Mouse (Mus musculus): ENCODE measurements at regions not wholly inside any gene's neighbourhood (a gene's known extent, or its start where the extent isn't known, plus 50 kb on each side); places are given as distances from the start of the nearest gene placed in this dataset.
"Not testable (repeated sequence)": the region's sequence is repeated elsewhere in the genome, so short reads cannot be mapped to it uniquely, and the experiment has no call there.

- DNase-seq (ENCODE audit: inconsistent age in 2 of 2, low spot score in 1 of 2): no peak
Observed at GRCm38 (mm10) chr1:5220668-5221408, 413.1 kb downstream of the Gm37988 start.

DNA sequence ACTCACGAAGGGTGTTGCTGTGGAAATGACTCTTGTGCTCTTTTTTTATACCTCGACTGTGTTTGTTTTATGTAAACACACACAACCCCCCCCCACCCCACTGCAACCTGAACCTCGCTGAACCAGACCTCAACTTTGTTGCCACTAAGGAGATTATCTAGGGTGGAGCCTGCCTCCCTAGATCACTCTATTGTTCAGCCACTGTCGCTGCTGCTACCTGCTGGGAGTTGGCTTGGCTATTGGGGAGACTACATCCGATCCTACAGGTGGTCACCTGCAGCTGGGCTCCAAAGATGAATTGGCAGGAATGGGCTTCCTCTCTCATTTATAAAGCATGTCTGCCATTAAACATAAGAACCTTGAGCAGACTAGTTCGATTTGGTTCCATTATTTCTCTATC is 420.2 kb downstream of the Gm37988 start:
- DNase-seq (ENCODE audit: inconsistent age in 2 of 2, low spot score in 1 of 2): no peak

DNA sequence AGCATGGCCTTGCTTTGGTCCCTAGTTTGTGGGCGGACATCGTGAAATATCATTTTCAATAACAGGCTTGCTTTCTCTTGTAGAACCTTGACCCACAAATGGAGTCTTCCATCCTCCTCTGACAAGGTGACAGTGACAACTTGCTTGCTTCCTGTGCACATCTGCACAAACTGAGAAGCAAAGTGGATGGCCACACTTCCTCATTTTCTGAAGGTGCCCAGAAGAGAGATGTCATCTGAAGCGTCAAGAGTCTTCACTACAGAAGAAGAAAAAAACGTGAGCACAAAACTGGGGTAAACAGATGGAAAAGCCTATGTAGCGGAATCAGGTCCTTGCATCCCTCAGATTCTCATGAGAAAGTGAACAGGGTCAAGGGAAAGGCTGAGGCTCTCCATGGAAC is 423.5 kb downstream of the Gm37988 start:
- peak in 1 of 2 experiments; percentile 34 for DNase-seq (ENCODE audit: inconsistent age in 2 of 2, low spot score in 1 of 2)

DNA sequence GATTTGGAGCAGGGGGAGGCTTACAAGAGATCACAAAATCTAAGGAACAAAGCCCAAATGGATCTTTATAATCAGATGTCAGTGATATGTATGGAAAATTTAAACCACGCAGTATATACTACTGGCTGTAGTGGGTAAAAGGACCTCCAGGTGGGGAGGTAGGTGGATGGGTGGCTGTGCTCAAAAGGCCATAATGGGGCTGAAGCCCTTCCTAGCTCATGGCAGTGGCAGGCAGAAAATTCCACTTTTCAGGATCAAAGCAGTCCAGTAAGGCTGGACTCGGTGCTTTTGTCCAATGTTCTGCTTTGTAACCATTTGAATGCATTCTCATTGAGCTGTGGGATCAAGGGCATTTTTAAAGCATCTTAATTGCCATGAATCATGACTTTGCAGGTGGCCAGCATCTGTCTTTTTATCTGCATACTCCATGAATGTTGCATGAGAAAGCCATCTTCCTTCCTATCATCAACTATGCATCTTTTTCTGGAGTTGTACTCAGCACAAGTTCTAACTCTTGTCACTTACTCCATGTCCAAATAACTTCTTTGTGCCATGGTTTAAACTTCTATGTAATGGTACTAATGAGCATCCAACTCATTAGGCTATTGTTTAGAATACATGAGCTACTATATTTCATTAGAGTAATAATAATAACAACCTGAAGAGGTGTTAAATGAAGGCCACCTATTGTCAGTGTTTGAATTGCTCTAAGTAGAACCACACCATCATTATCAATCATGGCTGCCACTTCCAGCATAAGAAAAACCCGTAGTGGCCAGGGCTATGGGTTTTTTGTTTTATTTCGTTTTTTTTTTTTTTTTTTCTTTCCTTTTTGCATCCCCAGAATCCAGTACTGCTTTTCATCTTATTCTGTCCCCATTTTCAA is 424.5 kb downstream of the Gm37988 start:
- no peak for DNase-seq (ENCODE audit: inconsistent age in 2 of 2, low spot score in 1 of 2)

- no peak for DNase-seq (ENCODE audit: inconsistent age in 2 of 2, low spot score in 1 of 2)
Observed at GRCm38 (mm10) chr1:5232847-5233245, 425.2 kb downstream of the Gm37988 start.

- DNase-seq (ENCODE audit: inconsistent age in 2 of 2, low spot score in 1 of 2): no peak
Observed at GRCm38 (mm10) chr1:5243186-5243585, 435.5 kb downstream of the Gm37988 start.

GRCm38 (mm10) chr1:5260874-5261273 is 453.2 kb downstream of the Gm37988 start:
- not testable (repeated sequence) for DNase-seq (ENCODE audit: inconsistent age in 2 of 2, low spot score in 1 of 2)

DNA sequence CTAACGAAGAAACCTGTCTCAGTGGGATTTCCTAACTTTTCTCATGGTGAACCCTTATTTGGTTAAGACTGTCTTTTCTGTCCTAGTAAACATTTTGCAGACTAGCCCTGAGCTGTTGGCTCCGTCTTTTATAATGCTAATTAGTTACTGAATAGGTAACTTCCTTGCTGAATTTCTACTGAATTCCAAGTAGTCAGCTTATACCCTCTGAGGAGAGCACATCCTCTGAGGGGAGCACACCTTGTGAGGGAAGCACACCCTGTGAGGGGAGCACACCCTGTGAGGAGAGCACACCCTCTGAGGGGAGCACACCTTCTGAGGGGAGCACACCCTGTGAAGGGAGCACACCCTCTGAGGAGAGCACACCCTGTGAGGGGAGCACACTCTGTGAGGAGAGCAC is 453.6 kb downstream of the Gm37988 start:
- not testable (repeated sequence) for DNase-seq (ENCODE audit: inconsistent age in 2 of 2, low spot score in 1 of 2)

- DNase-seq (ENCODE audit: inconsistent age in 2 of 2, low spot score in 1 of 2): no peak
Observed at GRCm38 (mm10) chr1:5273938-5274337, 466.2 kb downstream of the Gm37988 start.

DNA sequence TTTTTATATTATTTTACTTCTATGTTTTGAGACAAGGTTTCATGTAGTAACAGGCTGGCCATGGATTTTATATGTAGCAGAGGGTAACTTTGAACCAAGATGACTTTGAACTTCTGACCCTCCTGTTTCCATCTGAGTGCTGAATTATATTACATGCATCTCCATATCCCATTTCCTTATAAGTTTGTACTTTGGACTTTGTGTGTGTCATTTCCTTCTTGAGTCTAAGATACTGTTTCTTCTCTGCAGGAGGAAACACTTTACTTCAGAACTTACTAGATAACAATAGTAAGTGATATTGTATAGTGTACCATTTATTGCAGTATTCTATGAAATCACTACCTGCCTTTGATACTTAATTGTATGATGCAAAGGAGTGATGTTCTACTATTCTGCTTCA is 486.9 kb downstream of the Gm37988 start:
- no peak for DNase-seq (ENCODE audit: inconsistent age in 2 of 2, low spot score in 1 of 2)

- DNase-seq (ENCODE audit: inconsistent age in 2 of 2, low spot score in 1 of 2): no peak
Observed at GRCm38 (mm10) chr1:5297627-5298026, 489.9 kb downstream of the Gm37988 start.

DNA sequence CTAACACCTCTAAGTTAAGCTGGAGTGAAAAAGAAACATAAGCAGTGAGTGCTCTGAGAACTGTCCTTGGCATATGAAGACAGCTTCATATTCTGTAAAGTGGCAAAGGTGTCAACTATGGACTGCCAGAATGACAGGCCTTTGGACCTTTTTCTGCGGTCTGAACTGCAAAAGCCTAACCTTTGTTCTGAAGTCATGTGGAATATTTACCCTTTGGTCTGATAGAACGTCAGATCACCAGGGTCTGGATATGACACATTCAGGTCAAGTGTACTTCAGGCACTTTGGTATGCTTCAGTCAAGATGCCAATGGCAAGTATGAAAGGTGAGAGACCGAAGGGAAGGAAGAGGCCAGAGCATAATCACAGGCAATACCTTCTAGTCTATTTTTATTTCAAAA is 504.0 kb downstream of the Gm37988 start:
- DNase-seq (ENCODE audit: inconsistent age in 2 of 2, low spot score in 1 of 2): no peak

DNA sequence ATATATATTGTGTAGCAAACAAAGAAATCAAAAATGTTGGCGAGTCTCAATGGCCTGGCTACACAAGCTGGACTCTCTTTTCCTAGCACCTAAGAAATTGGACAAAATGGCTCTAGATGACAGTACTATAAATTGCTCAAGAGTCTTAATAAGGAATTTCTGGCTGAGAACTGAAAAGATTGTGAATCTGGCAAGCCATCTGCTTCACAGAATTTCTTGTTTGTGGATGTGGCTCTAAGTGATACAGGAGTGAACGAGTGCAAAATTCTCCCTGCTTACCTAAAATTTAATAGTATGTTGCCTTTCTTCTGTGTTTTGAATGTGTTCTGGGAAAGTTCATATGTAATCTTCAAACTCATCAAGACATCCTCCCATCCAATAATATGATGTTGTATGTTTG is 508.1 kb downstream of the Gm37988 start:
- no peak for DNase-seq (ENCODE audit: inconsistent age in 2 of 2, low spot score in 1 of 2)

GRCm38 (mm10) chr1:5317088-5317487 is 509.4 kb downstream of the Gm37988 start:
- no peak for DNase-seq (ENCODE audit: inconsistent age in 2 of 2, low spot score in 1 of 2)

DNA sequence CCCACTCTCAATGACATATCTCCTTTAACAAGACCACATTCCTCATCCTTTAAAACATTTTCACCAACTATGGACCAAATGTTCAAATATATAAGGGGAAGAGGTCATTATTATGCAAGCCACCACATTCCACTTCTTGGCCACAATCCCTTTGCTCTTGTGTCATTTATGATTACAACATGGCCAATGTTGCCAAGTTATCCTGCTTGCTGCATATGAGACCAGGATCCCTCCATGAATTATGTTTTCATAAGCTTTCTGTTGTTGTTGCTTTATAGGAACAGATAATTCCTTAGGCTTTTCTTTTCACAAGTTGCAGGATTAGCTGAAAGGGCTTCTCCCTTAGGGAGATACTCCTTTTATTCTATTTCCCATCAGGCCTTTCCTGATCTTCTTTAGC is 518.6 kb downstream of the Gm37988 start:
- DNase-seq (ENCODE audit: inconsistent age in 2 of 2, low spot score in 1 of 2): peak in 1 of 2 experiments; percentile 42

All from adrenal gland, adult (tissue).